Mouse (Mus musculus) embryonic fibroblast, embryonic 13.5 days (primary cell): ENCODE data around the gene St3gal3.

Experiments used
- CTCF ChIP-seq: IDR thresholded peaks from 2 replicates; pipeline ENCODE4 v1.5.1; 2011; ENCODE audit warnings: mild to moderate bottlenecking, control low read depth, low read length, moderate library complexity, borderline replicate concordance; ENCODE audit not compliant: insufficient read depth
- POLR2A ChIP-seq: IDR thresholded peaks from 2 replicates; pipeline ENCODE4 v1.6.1; 2011; ENCODE audit warnings: low read depth, mild to moderate bottlenecking, control low read depth, low read length, moderate library complexity

DNA sequence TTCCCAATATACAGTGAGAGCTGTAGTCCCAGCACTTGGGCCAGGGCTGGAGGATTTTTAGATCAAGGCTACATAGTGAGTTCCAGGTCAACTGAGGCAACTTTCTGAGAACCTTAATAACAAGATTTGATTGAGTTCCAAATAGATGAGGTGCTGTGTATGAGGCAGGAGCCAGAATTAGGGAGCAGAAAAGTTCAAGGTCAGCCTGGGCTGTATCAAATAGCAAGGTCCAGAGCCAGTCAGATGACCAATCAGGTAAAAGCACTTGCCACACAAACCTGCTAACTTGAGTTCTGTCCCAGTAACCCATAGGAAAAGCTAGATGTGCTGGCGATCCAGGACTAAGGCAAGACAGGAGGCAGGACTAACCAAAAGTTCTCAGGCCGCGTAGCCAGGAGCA lies 23.0 kb upstream of the St3gal3 start:
- TF ChIP-seq CTCF (no peak), POLR2A (no peak)
